Mouse (Mus musculus): ENCODE data around the gene Glis2. TPM values are rescaled to one million over a fixed set of nuclear protein-coding genes. Genes with fewer than 3 reads are reported as not detected.

Gene Glis2
- total and polyA plus RNA-seq, 3 experiments, result 0.59 to 3.3 (median 2.5) TPM

DNA sequence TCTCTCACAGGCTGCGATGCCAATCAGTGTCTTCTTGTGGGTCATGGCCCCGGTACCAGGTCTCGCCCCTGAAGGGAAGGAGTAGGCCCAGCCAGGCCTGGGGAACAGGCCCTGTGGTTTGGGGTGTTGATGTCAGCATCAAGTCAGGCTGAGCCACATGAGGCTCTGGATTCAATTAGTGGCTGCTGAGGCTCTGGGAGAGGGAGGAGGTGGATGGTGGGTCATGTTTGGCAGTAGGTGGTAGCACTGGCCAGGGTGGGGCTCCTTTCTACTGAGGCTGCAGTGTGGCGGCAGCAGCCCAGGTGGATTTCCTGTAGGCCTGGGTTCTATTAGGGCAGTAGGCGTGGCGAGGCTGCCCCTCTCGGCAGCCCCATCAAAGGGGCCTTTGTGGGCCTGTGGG, 57.1 kb downstream of the Glis2 start:
- H3K4me1 ChIP-seq (ENCODE audit: control insufficient read depth in 1 of 2, insufficient read depth in 2 of 2), result peaks cover 0 to 10% of the 10 kb centered on the region in 2 experiments; a peak in 2 of 4 replicates
- no peaks in the 10 kb centered on the region for H3K9me3 ChIP-seq (replicated peaks; ENCODE audit: low read length)
- no peaks in the 10 kb centered on the region for H3K79me2 ChIP-seq (replicated peaks; ENCODE audit: control insufficient read depth, extremely low read depth, insufficient read depth, poor library complexity, severe bottlenecking)
- no peak overlapping the region for H3K27ac ChIP-seq (ENCODE audit: insufficient read depth, low read depth)
- H3K4me2 ChIP-seq (ENCODE audit: insufficient read depth, low read depth, poor library complexity, severe bottlenecking), result no peak overlapping the region
- H3K9ac ChIP-seq (ENCODE audit: insufficient read depth, low read depth), result no peak overlapping the region
- H3K4me3 ChIP-seq (replicated peaks in 1 of 3; ENCODE audit: low read depth in 2 of 3, low read length in 2 of 3, poor library complexity in 1 of 3), result no peak overlapping the region
- no peaks in the 10 kb centered on the region for H3K27me3 ChIP-seq (replicated peaks)
- dilution Hi-C loops (cut with MboI; ENCODE audit: extremely low pct_ligation_motif_present, extremely low pct_unique_long_range_greater_than_20kb, low sequenced_read_pairs), result no loop called here
- no peak for DNase-seq (ENCODE audit: extremely low read depth)
- TF ChIP-seq MXI1 (IDR thresholded peaks at IDR 0.05; ENCODE audit: low read depth, low read length) (no peak), E2F4 (IDR thresholded peaks at IDR 0.05; ENCODE audit: insufficient replicate concordance, low read depth, low read length) (no peak), USF2 (conservative IDR thresholded peaks at IDR 0.05; ENCODE audit: low read depth, low read length) (no peak), ETS1 (conservative IDR thresholded peaks at IDR 0.05; ENCODE audit: low read depth, low read length) (no peak), MAZ (IDR thresholded peaks at IDR 0.05; ENCODE audit: low read depth, low read length) (no peak), SMC3 (IDR thresholded peaks at IDR 0.05; ENCODE audit: low read depth, low read length) (no peak), EP300 (IDR thresholded peaks at IDR 0.05; ENCODE audit: low read length) (no peak), JUN (IDR thresholded peaks at IDR 0.05; ENCODE audit: insufficient read depth, low read depth, low read length) (no peak)
- peaks cover 84 to 100% of the 10 kb centered on the region in 2 experiments for H3K36me3 ChIP-seq (replicated peaks in 1 of 2; ENCODE audit: control insufficient read depth in 1 of 2, insufficient read depth in 1 of 2, low read length in 1 of 2)
- in situ Hi-C loops (cut with MboI; ENCODE audit: low pct_ligation_motif_present, low pct_unique_long_range_greater_than_20kb, low sequenced_read_pairs), result no loop called here

DNA sequence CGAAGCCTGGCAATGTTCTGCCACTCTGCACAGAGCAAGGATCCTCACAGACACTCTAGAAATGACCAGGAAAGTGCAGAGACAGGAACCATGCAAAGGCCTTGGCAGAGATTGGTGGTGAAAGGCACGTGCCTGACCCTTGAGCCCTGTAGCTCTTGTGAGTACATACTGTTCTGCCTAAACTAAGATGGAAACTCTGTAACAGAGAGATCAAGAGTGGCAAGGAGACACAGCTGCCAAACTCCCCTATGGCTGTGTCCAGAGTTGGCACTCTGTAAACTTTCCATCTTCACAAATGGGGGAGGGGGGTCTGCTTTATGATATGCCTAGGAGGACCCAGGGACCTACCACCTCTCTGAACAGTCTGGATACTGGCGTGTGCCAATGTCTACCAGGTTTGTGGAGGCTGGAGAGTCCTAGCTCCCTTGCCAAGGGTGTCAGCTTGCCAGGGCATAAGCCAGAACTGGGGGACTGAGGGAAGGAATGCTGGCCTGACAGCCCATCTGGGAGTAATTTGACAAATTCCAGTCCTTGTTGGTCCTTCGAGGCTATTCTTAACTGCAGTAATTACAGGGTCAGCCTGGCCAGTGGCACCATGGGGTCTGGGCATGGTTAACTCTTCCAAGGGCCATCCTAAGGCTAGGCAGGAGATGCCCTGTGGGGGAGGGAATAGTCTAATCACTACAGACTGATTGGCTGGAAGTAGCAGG, 58.3 kb downstream of the Glis2 start:
- Histone ChIP-seq H3K79me2 (replicated peaks; ENCODE audit: control insufficient read depth, extremely low read depth, insufficient read depth, poor library complexity, severe bottlenecking) (no peaks in the 10 kb centered on the region), H3K27ac (ENCODE audit: insufficient read depth, low read depth) (no peak overlapping the region), H3K36me3 (replicated peaks in 1 of 2; ENCODE audit: control insufficient read depth in 1 of 2, insufficient read depth in 1 of 2, low read length in 1 of 2) (peaks cover 81 to 100% of the 10 kb centered on the region in 2 experiments), H3K9ac (ENCODE audit: insufficient read depth, low read depth) (no peak overlapping the region), H3K4me2 (ENCODE audit: insufficient read depth, low read depth, poor library complexity, severe bottlenecking) (no peak overlapping the region), H3K9me3 (replicated peaks; ENCODE audit: low read length) (no peaks in the 10 kb centered on the region), H3K4me1 (ENCODE audit: control insufficient read depth in 1 of 2, insufficient read depth in 2 of 2) (peaks cover 0 to 13% of the 10 kb centered on the region in 2 experiments; a peak in 2 of 4 replicates), H3K4me3 (replicated peaks in 1 of 3; ENCODE audit: low read depth in 2 of 3, low read length in 2 of 3, poor library complexity in 1 of 3) (no peak overlapping the region), H3K27me3 (replicated peaks) (no peaks in the 10 kb centered on the region)
- in situ Hi-C loops (cut with MboI; ENCODE audit: low pct_ligation_motif_present, low pct_unique_long_range_greater_than_20kb, low sequenced_read_pairs) (no loop called here), dilution Hi-C loops (cut with MboI; ENCODE audit: extremely low pct_ligation_motif_present, extremely low pct_unique_long_range_greater_than_20kb, low sequenced_read_pairs) (no loop called here)
- no peak for DNase-seq (ENCODE audit: extremely low read depth)
- no peak for TF ChIP-seq MAX (IDR thresholded peaks at IDR 0.05; ENCODE audit: low read length)
- TF ChIP-seq USF2 (conservative IDR thresholded peaks at IDR 0.05; ENCODE audit: low read depth, low read length), result no peak
- TF ChIP-seq NRF1 (IDR thresholded peaks at IDR 0.05; ENCODE audit: low read depth, low read length), result no peak
- TF ChIP-seq RAD21 (IDR thresholded peaks at IDR 0.05; ENCODE audit: low read depth, low read length), result no peak
- no peak for TF ChIP-seq BHLHE40 (IDR thresholded peaks at IDR 0.05; ENCODE audit: low read depth, low read length)
- TF ChIP-seq SIN3A (IDR thresholded peaks at IDR 0.05; ENCODE audit: low read length), result no peak
- TF ChIP-seq UBTF (IDR thresholded peaks at IDR 0.05; ENCODE audit: low read depth, low read length), result no peak
- no peak for TF ChIP-seq ELF1 (IDR thresholded peaks at IDR 0.05; ENCODE audit: low read depth, low read length)
- TF ChIP-seq CHD2 (IDR thresholded peaks at IDR 0.05; ENCODE audit: low read length), result no peak
- TF ChIP-seq ETS1 (conservative IDR thresholded peaks at IDR 0.05; ENCODE audit: low read depth, low read length), result no peak
- TF ChIP-seq ZNF384 (IDR thresholded peaks at IDR 0.05; ENCODE audit: low read depth, low read length), result no peak
- no peak for TF ChIP-seq JUND (conservative IDR thresholded peaks at IDR 0.05; ENCODE audit: low read depth, low read length)
- no peak for TF ChIP-seq EP300 (IDR thresholded peaks at IDR 0.05; ENCODE audit: low read length)
- no peak for TF ChIP-seq NELFE (IDR thresholded peaks at IDR 0.05; ENCODE audit: low read depth, low read length)
- no peak for TF ChIP-seq MXI1 (IDR thresholded peaks at IDR 0.05; ENCODE audit: low read depth, low read length)
- no peak for TF ChIP-seq POLR2AphosphoS2 (IDR thresholded peaks at IDR 0.05; ENCODE audit: low read depth, low read length)
- no peak for TF ChIP-seq HCFC1 (IDR thresholded peaks at IDR 0.05; ENCODE audit: low read depth, low read length)
- TF ChIP-seq ZC3H11A (IDR thresholded peaks at IDR 0.05; ENCODE audit: low read depth, low read length), result no peak

Measured in CH12.LX (cell line).